Comparison of ENCODE assay signal across 18 mouse cellular contexts in genomic region chr12:40679713-40680112, GRCm38 (mm10).
DNase-seq lines count a peak whose midpoint lies in the region; ATAC-seq and TF ChIP-seq lines count a peak whose summit lies in the region.
"Had no signal": no experiment of that assay in that cellular context is flagged by ENCODE, and none has a peak within 500 bp of the region (broad histone marks: within the 10 kb centered on the region; RNA-seq: fewer than 3 reads in every experiment).

No protein-coding gene starts in this region.

- H3K9ac ChIP-seq in embryonic facial prominence, embryonic 14.5 days (ENCODE audit: low read depth, low read length), result no peak overlapping the region
- H3K9ac ChIP-seq in hindbrain, postnatal 0 days (replicated peaks; ENCODE audit: low read length), result no peak overlapping the region
- H3K9ac ChIP-seq in hindbrain, embryonic 11.5 days (ENCODE audit: low read depth, low read length), result no peak overlapping the region
- H3K9ac ChIP-seq in liver, postnatal 0 days (replicated peaks), result no peak overlapping the region
- H3K9ac ChIP-seq in liver, embryonic 11.5 days (ENCODE audit: low read depth, low read length), result no peak overlapping the region
- H3K9ac ChIP-seq: embryonic facial prominence, embryonic 12.5 days; hindbrain, embryonic 13.5 days; intestine, embryonic 15.5 days; lung, embryonic 15.5 days had no signal

- H3K4me1 ChIP-seq in embryonic facial prominence, embryonic 14.5 days (ENCODE audit: control insufficient read depth, insufficient read depth, low read length), result no peaks in the 10 kb centered on the region
- no peaks in the 10 kb centered on the region for H3K4me1 ChIP-seq in embryonic facial prominence, embryonic 10.5 days
- H3K4me1 ChIP-seq in hindbrain, postnatal 0 days (ENCODE audit: insufficient read depth, low read length), result no peaks in the 10 kb centered on the region
- H3K4me1 ChIP-seq in hindbrain, embryonic 11.5 days (replicated peaks; ENCODE audit: control insufficient read depth, insufficient read depth, low read length), result no peaks in the 10 kb centered on the region
- H3K4me1 ChIP-seq in liver, postnatal 0 days (ENCODE audit: insufficient read depth), result no peaks in the 10 kb centered on the region
- H3K4me1 ChIP-seq in liver, embryonic 11.5 days (replicated peaks; ENCODE audit: control insufficient read depth, insufficient read depth, low read length), result no peaks in the 10 kb centered on the region
- H3K4me1 ChIP-seq in cerebellum, adult 2 months (ENCODE audit: control insufficient read depth, insufficient read depth, low read length), result no peaks in the 10 kb centered on the region
- H3K4me1 ChIP-seq: embryonic facial prominence, embryonic 12.5 days; hindbrain, embryonic 13.5 days; intestine, embryonic 15.5 days; lung, embryonic 15.5 days had no signal

- H3K9me3 ChIP-seq in embryonic facial prominence, embryonic 14.5 days (ENCODE audit: control insufficient read depth, low read length), result no peaks in the 10 kb centered on the region
- no peaks in the 10 kb centered on the region for H3K9me3 ChIP-seq in embryonic facial prominence, embryonic 10.5 days
- H3K9me3 ChIP-seq in hindbrain, postnatal 0 days (ENCODE audit: low read length), result no peaks in the 10 kb centered on the region
- H3K9me3 ChIP-seq in hindbrain, embryonic 11.5 days (ENCODE audit: control insufficient read depth, low read length), result no peaks in the 10 kb centered on the region
- no peaks in the 10 kb centered on the region for H3K9me3 ChIP-seq in liver, postnatal 0 days (ENCODE audit: low read length)
- H3K9me3 ChIP-seq in liver, embryonic 11.5 days (ENCODE audit: control insufficient read depth, low read length), result no peaks in the 10 kb centered on the region
- H3K9me3 ChIP-seq: embryonic facial prominence, embryonic 12.5 days; hindbrain, embryonic 13.5 days; intestine, embryonic 15.5 days; lung, embryonic 15.5 days had no signal

- no peak overlapping the region for H3K4me3 ChIP-seq in embryonic facial prominence, embryonic 14.5 days (ENCODE audit: low read depth, low read length)
- no peak overlapping the region for H3K4me3 ChIP-seq in embryonic facial prominence, embryonic 10.5 days
- H3K4me3 ChIP-seq in hindbrain, postnatal 0 days (ENCODE audit: low read length), result no peak overlapping the region
- no peak overlapping the region for H3K4me3 ChIP-seq in hindbrain, embryonic 11.5 days (ENCODE audit: low read depth, low read length)
- H3K4me3 ChIP-seq in liver, postnatal 0 days (ENCODE audit: low read depth, low read length), result no peak overlapping the region
- H3K4me3 ChIP-seq in liver, embryonic 11.5 days (ENCODE audit: low read depth, low read length), result no peak overlapping the region
- no peak overlapping the region for H3K4me3 ChIP-seq in cerebellum, adult 2 months (replicated peaks; ENCODE audit: insufficient read depth, low read depth, low read length)
- H3K4me3 ChIP-seq: embryonic facial prominence, embryonic 12.5 days; hindbrain, embryonic 13.5 days; intestine, embryonic 15.5 days; lung, embryonic 15.5 days had no signal

- ATAC-seq in embryonic facial prominence, embryonic 14.5 days (ENCODE audit: low read depth), result no peak
- no peak for ATAC-seq in hindbrain, postnatal 0 days
- no peak for ATAC-seq in hindbrain, embryonic 11.5 days (ENCODE audit: low FRiP score)
- no peak for ATAC-seq in liver, postnatal 0 days
- ATAC-seq in liver, embryonic 11.5 days (replicated peaks; ENCODE audit: low FRiP score), result no peak
- ATAC-seq: intestine, embryonic 15.5 days; midbrain, embryonic 16.5 days had no signal

- WGBS in embryonic facial prominence, embryonic 14.5 days, result 78% methylated on average over 4 of the region's 4 CpGs
- WGBS in embryonic facial prominence, embryonic 10.5 days, result 87% methylated on average over 4 of the region's 4 CpGs
- WGBS in hindbrain, postnatal 0 days, result 71% methylated on average over 4 of the region's 4 CpGs
- WGBS in hindbrain, embryonic 11.5 days, result 90% methylated on average over 4 of the region's 4 CpGs
- WGBS in liver, postnatal 0 days (ENCODE audit: insufficient replicate concordance), result 71% methylated on average over 4 of the region's 4 CpGs
- WGBS in liver, embryonic 11.5 days, result 72% methylated on average over 4 of the region's 4 CpGs
- 69% methylated on average over 4 of the region's 4 CpGs for WGBS in cerebellum, adult 2 months

- TF ChIP-seq CTCF in hindbrain, postnatal 0 days (IDR thresholded peaks at IDR 0.05; ENCODE audit: low read depth), result peak; percentile 33
- TF ChIP-seq CTCF in liver, postnatal 0 days (IDR thresholded peaks at IDR 0.05; ENCODE audit: low read depth), result 0 out of 2 replicates have a peak, but pooled peaks have one; percentile 16
- no peak for TF ChIP-seq CTCF in brain, embryonic 14.5 days (IDR thresholded peaks at IDR 0.05; ENCODE audit: borderline replicate concordance, extremely low read depth, insufficient read depth, insufficient read length)
- TF ChIP-seq CTCF in cerebellum, adult 2 months (IDR thresholded peaks at IDR 0.05; ENCODE audit: borderline replicate concordance, insufficient read depth, low read depth, low read length), result no peak

- TF ChIP-seq POLR2A in brain, embryonic 14.5 days (IDR thresholded peaks at IDR 0.05; ENCODE audit: borderline replicate concordance, extremely low read depth, insufficient read depth, insufficient read length, poor library complexity, severe bottlenecking), result no peak
- no peak for TF ChIP-seq POLR2A in cerebellum, adult 2 months (IDR thresholded peaks at IDR 0.05; ENCODE audit: borderline replicate concordance, insufficient read depth, low read length)

- DNase-seq in embryonic facial prominence, embryonic 14.5 days (ENCODE audit: low spot score), result peak; percentile 8
- no peak for DNase-seq in embryonic facial prominence, embryonic 10.5 days (ENCODE audit: low spot score)
- DNase-seq in hindbrain, postnatal 0 days (ENCODE audit: low spot score), result peak; percentile 4
- DNase-seq in hindbrain, embryonic 11.5 days (ENCODE audit: low spot score), result no peak
- no peak for DNase-seq in liver, postnatal 0 days
- no peak for DNase-seq in liver, embryonic 11.5 days (ENCODE audit: low spot score)
- peak; percentile 11 for DNase-seq in brain, embryonic 14.5 days (ENCODE audit: low read depth)
- DNase-seq in cerebellum, adult 2 months, result no peak
- DNase-seq: cerebellum, adult 11 months; kidney, postnatal 4 days; liver; thymus, postnatal 4 days had no signal

- no peaks in the 10 kb centered on the region for H3K27me3 ChIP-seq in embryonic facial prominence, embryonic 14.5 days (replicated peaks; ENCODE audit: control insufficient read depth, insufficient read depth, low read length)
- H3K27me3 ChIP-seq in embryonic facial prominence, embryonic 10.5 days (replicated peaks; ENCODE audit: low read depth, poor library complexity, severe bottlenecking), result no peaks in the 10 kb centered on the region
- no peaks in the 10 kb centered on the region for H3K27me3 ChIP-seq in hindbrain, postnatal 0 days (ENCODE audit: insufficient read depth, low read length)
- no peaks in the 10 kb centered on the region for H3K27me3 ChIP-seq in hindbrain, embryonic 11.5 days (ENCODE audit: control insufficient read depth, insufficient read depth, low read length)
- no peaks in the 10 kb centered on the region for H3K27me3 ChIP-seq in liver, postnatal 0 days (ENCODE audit: insufficient read depth, low read length)
- no peaks in the 10 kb centered on the region for H3K27me3 ChIP-seq in liver, embryonic 11.5 days (replicated peaks; ENCODE audit: control insufficient read depth, insufficient read depth, low read length)
- no peaks in the 10 kb centered on the region for H3K27me3 ChIP-seq in cerebellum, adult 2 months (ENCODE audit: control insufficient read depth, insufficient read depth, low read length)
- H3K27me3 ChIP-seq: CH12.LX; embryonic facial prominence, embryonic 12.5 days; hindbrain, embryonic 13.5 days; intestine, embryonic 15.5 days; lung, embryonic 15.5 days had no signal

- H3K4me2 ChIP-seq in embryonic facial prominence, embryonic 14.5 days (ENCODE audit: low read depth, low read length), result no peak overlapping the region
- no peak overlapping the region for H3K4me2 ChIP-seq in hindbrain, postnatal 0 days (ENCODE audit: low read depth, low read length)
- H3K4me2 ChIP-seq in hindbrain, embryonic 11.5 days (replicated peaks; ENCODE audit: low read depth, low read length), result no peak overlapping the region
- no peak overlapping the region for H3K4me2 ChIP-seq in liver, postnatal 0 days (ENCODE audit: low read depth, low read length)
- H3K4me2 ChIP-seq in liver, embryonic 11.5 days, result no peak overlapping the region
- H3K4me2 ChIP-seq: embryonic facial prominence, embryonic 12.5 days; hindbrain, embryonic 13.5 days; intestine, embryonic 15.5 days; lung, embryonic 15.5 days had no signal

- H3K36me3 ChIP-seq in embryonic facial prominence, embryonic 14.5 days (ENCODE audit: control insufficient read depth, insufficient read depth, low read length), result no peaks in the 10 kb centered on the region
- H3K36me3 ChIP-seq in embryonic facial prominence, embryonic 10.5 days (replicated peaks), result no peaks in the 10 kb centered on the region; the same call in 1 of the 2 replicates
- peaks cover 10% of the 10 kb centered on the region; the same call in 1 of the 2 replicates for H3K36me3 ChIP-seq in hindbrain, postnatal 0 days (ENCODE audit: insufficient read depth, low read length)
- no peaks in the 10 kb centered on the region for H3K36me3 ChIP-seq in hindbrain, embryonic 11.5 days (ENCODE audit: control insufficient read depth, insufficient read depth, low read length)
- H3K36me3 ChIP-seq in liver, postnatal 0 days (replicated peaks; ENCODE audit: insufficient read depth, low read length), result no peaks in the 10 kb centered on the region
- no peaks in the 10 kb centered on the region for H3K36me3 ChIP-seq in liver, embryonic 11.5 days (ENCODE audit: control insufficient read depth, insufficient read depth, low read length)
- H3K36me3 ChIP-seq: embryonic facial prominence, embryonic 12.5 days; intestine, embryonic 15.5 days had no signal

- H3K27ac ChIP-seq in embryonic facial prominence, embryonic 14.5 days (replicated peaks; ENCODE audit: low read depth, low read length), result no peak overlapping the region
- no peak overlapping the region for H3K27ac ChIP-seq in embryonic facial prominence, embryonic 10.5 days (replicated peaks)
- H3K27ac ChIP-seq in hindbrain, postnatal 0 days, result no peak overlapping the region
- no peak overlapping the region for H3K27ac ChIP-seq in hindbrain, embryonic 11.5 days (ENCODE audit: low read depth, low read length)
- H3K27ac ChIP-seq in liver, postnatal 0 days (ENCODE audit: low read depth), result no peak overlapping the region
- no peak overlapping the region for H3K27ac ChIP-seq in liver, embryonic 11.5 days (ENCODE audit: low read depth, low read length)
- no peak overlapping the region for H3K27ac ChIP-seq in cerebellum, adult 2 months (ENCODE audit: insufficient read depth, low read length)
- H3K27ac ChIP-seq: embryonic facial prominence, embryonic 12.5 days; hindbrain, embryonic 13.5 days; intestine, embryonic 15.5 days; lung, embryonic 15.5 days had no signal

- no peak for TF ChIP-seq EP300 in liver, postnatal 0 days (IDR thresholded peaks at IDR 0.05; ENCODE audit: low read depth)

Comparison
In these comparisons a context has a peak if more than half of its experiments do, and no peak if none do; other contexts are left out.
1. DNase-seq: peak in embryonic facial prominence, embryonic 14.5 days (single experiment), hindbrain, postnatal 0 days (single experiment) and brain, embryonic 14.5 days (single experiment); none in embryonic facial prominence, embryonic 10.5 days (single experiment), hindbrain, embryonic 11.5 days (single experiment), liver, postnatal 0 days (single experiment), liver, embryonic 11.5 days (single experiment) and cerebellum, adult 2 months (0 of 2).
2. CTCF ChIP-seq: peak in hindbrain, postnatal 0 days (single experiment) and liver, postnatal 0 days (single experiment); none in brain, embryonic 14.5 days (single experiment) and cerebellum, adult 2 months (single experiment).